Mouse (Mus musculus) urinary bladder, postnatal 36 days (tissue): Measurements from ENCODE around the gene Pex10.

Experiments used
- DNase-seq, 2 experiments: peaks; one replicate each; pipeline ENCODE4 v3.0.0; 2022; ENCODE audit warnings: low spot score in 2 of 2, mixed read lengths in 1 of 2

The Pex10 gene

DNA sequence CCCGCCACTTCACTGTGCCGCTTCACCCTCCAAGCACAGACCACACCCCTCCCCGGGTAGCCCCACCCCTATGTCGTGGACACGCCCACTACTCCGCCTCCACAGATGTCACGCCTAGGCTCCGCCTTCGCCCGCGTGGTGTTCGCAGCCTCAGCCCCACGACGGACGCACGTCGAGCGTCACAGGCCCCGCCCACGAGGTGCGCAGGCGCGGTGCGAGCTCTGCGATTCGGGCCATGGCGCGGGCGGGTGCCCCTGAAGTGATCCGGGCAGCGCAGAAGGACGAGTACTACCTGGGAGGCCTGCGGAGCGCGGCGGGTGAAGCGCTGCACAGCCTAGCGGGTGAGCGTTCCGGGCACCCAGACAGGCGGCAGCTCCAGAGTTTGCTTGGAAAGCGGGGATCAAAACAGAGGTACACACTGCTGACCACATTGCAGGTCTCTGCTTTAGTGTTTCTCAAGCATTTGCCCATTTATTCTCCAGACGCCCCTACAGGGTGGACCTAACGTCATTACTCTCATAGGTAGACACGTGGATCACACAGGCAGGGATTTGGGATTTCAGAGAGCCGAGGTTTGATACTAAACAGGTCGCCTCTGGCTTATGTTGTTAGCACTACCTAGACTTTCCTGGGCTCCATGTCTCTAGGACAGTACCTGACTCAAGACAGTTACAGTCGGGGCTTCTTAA, at the start of gene Pex10:
TSS of gene Pex10 (plus strand) at position 183 of the 689 bp plus-strand sequence.
- peak; percentile 96 to 97 for DNase-seq

DNA sequence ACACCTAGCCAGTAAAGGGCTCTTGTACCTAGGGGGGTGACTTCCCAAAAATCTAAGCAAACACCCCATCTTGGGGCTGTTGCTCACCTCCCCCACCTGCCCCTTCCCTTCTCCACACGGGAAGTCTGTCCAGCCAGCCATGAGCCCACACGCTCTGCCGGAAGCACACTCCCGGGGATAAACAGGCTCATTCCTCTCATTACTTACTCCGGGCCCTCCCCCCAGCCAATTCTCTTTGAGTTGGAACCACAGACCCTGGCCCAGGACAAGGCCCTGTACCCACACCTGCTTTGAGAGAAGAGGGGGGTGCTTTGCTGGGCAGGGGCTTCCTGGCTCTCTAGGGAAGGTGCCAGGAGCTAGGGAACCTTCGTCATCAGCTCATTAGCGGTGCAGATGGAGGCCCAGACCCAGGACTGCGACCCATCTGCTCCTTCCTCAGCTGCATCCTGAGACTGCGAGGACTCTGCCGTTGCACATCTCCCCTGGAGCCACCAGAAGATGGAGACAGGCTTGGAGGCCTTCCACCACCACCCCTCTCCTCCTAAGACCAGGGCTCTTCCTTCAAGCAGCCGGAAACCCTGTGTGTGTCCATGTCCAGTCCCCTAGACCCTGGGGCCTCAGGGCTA, 49.5 kb upstream of the Pex10 start:
- no peak for DNase-seq

DNA sequence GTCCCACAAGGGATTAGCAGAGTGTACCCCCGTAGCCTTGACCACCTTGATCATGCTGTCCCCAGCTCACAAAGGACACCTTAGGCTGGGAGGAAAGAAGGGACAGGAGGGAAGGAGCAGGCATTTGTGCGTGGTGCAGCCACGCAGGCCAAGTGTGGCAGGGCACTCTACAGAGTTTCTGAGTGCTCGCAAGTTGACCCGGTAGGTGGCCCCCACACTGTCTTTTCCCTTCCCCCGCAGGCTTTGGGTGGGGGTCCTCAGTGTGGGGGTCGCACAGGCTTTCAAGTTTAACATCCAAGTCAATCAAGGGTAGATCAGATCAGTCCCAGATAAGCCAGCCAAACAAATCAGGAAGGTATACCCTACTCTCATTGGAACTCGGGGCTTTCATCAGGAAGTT, 48.8 kb upstream of the Pex10 start:
- no peak for DNase-seq

- no peak for DNase-seq
These were observed 48.0 kb upstream of the Pex10 start for GRCm38 (mm10) chr4:155018601-155019335.

- DNase-seq = peak; percentile 40 to 43
These were observed 47.4 kb upstream of the Pex10 start for GRCm38 (mm10) chr4:155019336-155019847.

DNA sequence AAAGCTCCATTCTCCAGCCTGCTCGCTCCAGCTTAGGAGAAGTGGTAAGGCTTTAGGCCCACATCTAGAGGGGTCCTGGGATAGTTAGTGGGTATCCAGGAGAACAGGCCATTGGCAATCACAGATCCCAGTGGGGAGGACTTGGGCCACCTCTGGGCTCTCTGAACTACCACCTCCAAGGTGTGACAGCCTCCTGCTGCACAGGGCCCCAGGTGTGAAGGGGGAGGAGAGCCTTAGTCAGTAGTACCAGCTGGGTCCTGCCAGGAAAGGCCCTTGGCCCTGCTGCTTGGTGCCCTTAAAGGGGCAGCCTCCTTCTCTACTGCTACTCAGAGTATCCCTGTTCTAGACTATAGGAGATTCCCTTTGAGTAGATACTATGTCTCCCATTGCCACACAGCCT, 46.7 kb upstream of the Pex10 start:
- no peak for DNase-seq

DNA sequence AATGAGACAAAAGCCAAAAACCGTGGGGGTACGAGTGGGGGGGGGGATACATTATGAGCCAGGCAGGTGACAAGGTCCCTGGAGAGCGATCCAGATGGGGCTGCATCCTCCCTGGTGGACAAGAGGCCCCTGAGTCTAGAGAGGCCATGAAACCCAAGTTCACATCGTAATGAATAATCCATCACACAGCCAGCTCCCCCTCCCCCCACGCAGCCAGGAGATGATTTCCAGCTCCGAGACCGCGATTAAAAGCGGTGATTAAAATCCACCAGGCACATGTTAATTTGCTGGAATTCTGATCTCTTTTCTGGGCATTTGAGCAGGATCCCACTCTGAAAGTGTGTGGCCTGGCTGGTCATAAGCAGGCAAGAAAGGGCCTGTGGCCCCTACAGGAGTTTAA, 46.0 kb upstream of the Pex10 start:
- no peak for DNase-seq

DNA sequence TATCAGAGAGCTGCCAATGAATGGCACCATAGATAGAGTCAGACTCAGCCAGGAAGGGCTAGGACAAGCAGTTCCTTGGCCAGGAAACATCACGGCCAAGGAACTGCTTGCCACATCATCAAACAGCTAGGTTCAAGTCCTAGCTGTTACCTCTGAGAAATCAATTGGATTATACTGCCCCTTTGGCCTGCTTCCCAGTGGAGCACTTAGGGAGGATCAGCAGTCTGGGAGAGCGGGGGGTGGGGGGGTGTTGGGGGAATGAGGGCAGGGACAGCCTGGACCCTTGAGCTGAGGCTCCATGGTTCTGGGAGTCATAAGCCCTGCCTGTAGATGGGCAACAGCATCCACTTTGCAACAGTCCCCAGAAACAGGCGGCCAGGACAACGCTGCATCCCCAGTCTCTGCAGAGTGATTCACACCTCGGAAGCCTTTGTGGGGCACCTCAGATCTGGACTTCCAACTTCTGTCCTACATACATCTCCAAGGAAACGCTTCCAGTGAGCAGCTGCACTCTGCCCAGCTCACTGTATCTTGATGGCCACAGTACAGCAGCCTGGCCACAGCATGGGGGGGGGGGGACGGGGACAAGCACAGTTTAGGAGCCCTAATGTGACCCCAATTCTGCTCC, 44.5 kb upstream of the Pex10 start:
- DNase-seq = no peak

DNA sequence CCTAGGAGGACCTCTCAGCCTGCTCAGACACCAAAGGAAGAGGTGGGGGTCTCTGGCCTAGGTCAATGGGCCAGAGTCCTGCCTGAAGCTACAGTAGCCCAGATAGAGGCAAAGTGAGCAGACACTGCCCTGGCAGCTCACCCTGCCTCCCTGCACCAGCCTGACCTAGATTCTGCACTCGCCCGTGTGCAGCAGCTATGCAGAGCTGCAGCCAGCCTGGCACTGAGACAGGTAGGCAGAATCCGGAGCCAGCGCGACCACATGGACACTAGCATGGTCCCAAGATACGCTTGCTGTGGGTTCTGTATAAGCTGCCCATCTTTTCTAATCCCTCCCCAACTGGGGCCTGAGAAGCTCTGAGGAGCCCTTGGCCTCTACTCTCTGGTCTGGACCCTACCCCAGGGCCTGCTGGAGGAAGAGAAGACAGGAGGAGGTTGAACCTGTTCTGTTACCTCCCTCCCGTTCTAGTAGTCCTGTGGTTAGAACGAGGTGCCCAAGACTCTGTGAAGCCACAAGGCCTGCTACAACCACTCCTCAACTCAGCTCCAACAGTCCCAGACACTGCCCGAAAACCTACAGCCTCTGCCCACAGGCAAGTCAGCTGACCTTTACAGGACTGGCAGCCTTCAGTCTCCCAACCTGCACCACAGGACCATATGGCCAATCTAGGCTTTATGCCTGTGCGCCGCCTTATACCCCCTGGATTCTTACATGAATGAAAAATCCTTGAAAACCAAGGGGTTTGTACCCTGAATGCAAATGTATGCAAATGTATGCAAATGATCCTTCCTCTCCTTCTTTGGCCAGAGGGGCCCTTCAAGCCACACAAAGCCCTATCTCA, 42.4 kb upstream of the Pex10 start:
- no peak for DNase-seq

GRCm38 (mm10) chr4:155033115-155033514, 33.7 kb upstream of the Pex10 start:
- no peak for DNase-seq

- DNase-seq = no peak
These were observed 32.6 kb upstream of the Pex10 start for GRCm38 (mm10) chr4:155034202-155034601.

DNA sequence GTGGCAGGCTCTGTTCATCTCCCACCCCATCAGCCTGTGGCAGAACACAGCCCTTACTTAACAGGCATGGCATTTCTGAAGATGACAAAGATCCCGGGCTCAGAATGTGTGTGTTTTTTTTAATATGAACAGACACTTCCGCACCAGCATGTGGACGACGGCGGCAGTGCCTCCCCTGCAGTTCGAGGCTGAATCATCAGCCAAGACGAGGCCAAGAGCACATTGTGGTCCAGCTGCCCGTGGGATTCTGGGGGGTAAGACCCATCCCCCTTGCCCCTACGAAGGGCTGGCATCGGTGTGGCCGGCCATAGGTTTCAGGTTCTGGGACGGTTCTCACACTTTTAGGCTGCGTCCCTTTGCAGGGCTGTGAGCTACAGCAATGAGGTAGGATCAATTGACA, 32.0 kb upstream of the Pex10 start:
- DNase-seq = no peak

- DNase-seq = no peak
These were observed 26.6 kb upstream of the Pex10 start for GRCm38 (mm10) chr4:155040197-155040596.

DNA sequence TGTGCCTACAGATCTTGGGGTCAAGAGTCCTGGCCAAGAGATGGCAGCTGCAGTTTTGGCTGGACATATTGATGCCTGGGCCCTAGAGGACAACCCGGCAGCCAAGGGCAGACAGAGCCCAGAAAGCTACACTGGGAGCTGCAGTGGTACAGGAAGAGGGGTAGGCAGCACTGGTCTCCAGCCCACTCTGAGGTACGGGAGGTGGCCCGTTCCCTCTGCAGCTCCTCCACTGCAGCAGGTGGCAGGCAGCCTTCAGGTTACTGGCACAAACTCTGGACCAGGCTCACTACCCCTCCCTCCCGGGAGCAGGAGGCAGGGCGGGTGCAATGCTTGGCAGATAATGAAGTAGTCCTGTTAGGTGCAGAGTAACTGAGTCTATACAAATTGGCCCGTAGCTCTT, 26.1 kb upstream of the Pex10 start:
- no peak for DNase-seq

- DNase-seq = no peak
These were observed 24.1 kb upstream of the Pex10 start for GRCm38 (mm10) chr4:155042606-155043288.

DNA sequence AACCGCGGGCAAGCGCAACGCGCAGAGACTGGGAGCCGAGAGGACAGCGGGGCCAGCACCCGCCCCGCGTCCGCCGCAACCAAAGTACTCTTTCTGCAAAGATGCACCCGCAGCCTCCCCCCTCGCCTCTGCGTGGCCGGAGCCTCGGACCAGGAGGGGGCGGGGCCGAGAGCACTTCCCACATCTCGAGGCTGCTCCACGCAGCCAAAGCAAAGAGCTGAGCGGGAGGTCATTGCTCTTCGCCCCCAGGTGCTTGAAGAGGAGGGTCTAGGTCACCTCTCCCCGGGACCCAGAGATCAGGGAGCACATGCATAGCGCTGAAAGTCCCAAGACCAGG, 23.6 kb upstream of the Pex10 start:
- DNase-seq = no peak

DNA sequence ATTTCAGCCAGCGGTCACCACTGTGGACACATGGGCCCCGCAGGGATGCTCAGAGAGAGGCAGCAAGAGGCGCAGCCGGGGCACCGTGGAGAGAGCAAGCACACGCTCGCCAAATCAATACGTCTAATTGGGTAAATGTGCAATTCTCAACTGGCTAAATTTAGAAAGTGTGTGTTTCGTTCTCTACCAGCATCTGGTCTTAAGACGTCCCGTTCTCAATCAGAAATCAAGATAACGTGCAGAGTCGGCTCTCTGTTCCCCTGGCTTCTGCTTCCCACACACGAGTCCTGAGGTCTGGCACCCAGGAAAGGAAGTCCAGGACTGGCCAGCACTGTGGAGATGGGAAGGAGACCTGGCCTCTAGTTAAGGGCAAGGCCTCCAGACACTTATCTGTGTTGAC, 20.2 kb upstream of the Pex10 start:
- DNase-seq = no peak

- no peak for DNase-seq
These were observed 16.7 kb upstream of the Pex10 start for GRCm38 (mm10) chr4:155050116-155050515.

DNA sequence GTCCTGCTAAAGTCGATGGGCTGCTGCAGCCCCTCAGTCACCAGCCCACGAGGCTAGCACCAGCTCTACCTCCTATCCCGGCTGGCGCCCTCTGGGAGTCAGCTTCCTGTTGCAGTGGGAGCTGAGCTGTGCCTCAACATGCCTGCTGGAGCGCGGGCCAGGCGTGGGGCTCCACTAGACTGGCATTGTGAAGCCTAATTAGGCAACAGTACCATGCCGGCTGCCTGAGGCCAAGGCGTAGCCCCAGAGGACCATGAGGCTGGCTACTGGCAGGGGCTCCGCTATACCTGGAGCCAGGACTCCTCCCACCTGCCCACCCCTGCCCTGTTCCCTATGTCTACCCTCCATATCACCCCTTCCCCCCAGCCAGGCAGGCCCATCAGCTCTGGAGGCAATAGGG, 10.1 kb upstream of the Pex10 start, which contains the start of gene Plch2:
TSS of gene Plch2 (minus strand) at position 61 of the 400 bp plus-strand sequence.
- DNase-seq = peak in 1 of 2 experiments; percentile 75

- DNase-seq = peak; percentile 70 to 75
These were observed 8.5 kb upstream of the Pex10 start for GRCm38 (mm10) chr4:155058325-155058724.

GRCm38 (mm10) chr4:155063895-155064294, 2.9 kb upstream of the Pex10 start:
- peak; percentile 65 to 79 for DNase-seq
